Mouse (Mus musculus) urinary bladder, postnatal 10 days (tissue): Measurements from ENCODE around the gene Ccdc113.

Experiments
- DNase-seq: peaks from one replicate; pipeline ENCODE4 v3.0.0; 2022; ENCODE audit warnings: low spot score

Ccdc113 gene

DNA sequence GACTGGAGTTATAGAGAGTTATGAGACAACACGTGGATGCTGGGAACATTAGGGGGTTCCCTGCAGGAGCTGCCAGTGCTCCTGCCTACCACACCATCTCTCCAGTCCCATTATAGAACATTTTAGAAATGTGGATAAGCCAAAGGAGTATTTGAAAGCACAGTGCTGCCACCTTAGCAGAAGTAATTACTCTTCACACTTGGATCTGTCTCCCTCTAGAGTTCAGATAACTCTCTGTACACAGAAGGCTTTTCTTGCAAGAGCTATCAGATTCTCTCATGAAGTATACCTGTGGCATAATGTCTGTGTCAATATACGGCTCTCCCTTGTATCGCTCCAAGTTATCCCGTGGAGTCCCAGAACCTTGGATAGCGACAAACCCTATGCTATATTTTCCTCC, 5.6 kb downstream of the Ccdc113 start:
- no peak for DNase-seq

DNA sequence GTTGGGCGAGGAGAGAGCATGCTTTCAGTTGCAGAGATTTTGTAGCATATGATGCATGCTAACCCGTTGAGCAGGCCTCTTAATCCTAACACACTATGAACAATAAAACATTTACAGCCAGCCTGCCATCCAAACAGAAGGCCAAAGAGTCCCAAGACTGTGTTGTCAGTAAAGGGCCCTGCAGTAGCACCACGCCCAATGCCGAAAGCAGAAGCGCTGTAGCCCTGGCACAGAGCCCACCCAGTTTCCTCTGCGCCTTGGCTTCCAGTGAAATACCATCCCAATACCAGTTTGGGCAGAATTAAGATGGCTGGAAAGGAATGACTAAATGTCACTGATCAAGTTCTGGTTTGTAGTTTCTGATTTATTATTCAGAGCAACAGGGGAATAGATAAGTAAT, 8.3 kb downstream of the Ccdc113 start:
- no peak for DNase-seq

DNA sequence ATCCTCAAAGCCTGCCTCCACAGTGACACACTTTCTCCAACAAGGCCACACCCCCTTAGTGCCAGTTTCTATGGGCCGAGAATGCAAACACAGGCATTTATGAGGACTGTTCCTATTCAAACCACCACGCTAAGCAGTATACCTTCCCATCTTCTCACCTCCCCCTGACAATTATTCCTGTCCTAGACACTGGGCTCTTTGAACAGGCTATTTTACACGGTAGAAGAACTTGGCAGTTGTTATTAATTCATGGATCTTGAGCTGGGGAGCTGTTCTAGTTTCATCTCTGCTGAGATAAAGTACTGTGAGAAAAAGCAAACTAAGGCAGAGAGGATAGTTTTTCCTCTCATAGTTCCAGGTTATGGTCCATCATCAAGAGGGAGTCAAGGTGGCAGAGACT, 9.2 kb downstream of the Ccdc113 start:
- no peak for DNase-seq

DNA sequence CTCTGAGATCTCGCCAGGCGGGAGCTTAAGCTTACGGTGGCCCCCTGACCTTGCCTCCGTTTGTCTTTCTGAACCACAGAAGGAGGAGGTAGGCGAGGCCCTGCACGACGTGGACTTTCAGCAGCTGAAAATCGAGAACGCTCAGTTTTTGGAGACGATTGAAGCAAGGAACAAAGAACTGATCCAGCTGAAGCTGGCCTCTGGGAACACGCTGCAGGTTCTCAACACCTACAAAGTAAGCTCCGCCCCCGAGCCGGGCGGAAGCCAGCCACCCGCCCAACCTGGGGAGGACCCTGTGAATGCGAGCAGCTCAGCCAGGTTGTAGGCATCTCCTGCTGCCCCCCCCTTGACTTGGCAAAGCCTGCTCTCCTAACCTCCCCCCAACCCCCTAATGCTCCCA, 11.9 kb downstream of the Ccdc113 start:
- no peak for DNase-seq

DNA sequence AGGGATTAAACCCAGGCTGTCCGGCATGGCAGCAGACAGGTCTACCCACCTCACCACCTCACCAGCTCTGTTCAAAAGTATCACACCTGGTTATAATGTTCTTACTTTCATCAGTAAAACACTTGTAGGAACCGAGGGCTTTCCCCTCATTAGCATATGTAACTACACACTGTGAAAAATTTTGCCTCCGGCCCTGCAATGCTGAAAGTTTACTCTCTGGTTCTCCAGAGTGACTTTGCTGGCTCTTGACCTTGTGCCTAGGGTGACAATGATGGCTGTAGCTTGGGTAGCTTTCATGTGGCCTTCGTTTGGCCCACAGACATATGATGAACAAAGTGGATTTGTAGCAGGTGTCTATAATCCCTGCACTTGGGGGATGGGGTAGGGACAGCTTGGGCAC, 13.1 kb downstream of the Ccdc113 start:
- DNase-seq: no peak

DNA sequence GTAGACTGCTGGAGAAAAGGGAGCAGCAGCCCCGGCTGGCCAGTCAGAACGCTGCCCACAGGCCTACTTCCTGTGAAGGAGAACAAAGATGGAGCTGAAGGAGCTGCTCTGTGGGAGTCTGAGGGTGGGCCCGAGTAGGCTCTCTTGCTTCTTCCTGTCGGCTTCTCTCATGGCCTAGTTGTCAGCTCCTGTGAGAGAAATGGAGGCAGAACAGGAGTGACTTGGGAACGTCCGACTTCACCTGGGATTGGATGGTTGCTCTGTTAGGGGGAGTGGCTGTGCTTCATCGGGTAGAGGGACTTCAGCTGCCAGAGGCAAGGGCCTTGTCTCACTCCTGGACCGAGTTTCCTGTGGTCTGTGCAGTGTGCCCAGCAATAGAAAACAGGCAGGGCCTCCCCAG, 14.0 kb downstream of the Ccdc113 start:
- no peak for DNase-seq

DNA sequence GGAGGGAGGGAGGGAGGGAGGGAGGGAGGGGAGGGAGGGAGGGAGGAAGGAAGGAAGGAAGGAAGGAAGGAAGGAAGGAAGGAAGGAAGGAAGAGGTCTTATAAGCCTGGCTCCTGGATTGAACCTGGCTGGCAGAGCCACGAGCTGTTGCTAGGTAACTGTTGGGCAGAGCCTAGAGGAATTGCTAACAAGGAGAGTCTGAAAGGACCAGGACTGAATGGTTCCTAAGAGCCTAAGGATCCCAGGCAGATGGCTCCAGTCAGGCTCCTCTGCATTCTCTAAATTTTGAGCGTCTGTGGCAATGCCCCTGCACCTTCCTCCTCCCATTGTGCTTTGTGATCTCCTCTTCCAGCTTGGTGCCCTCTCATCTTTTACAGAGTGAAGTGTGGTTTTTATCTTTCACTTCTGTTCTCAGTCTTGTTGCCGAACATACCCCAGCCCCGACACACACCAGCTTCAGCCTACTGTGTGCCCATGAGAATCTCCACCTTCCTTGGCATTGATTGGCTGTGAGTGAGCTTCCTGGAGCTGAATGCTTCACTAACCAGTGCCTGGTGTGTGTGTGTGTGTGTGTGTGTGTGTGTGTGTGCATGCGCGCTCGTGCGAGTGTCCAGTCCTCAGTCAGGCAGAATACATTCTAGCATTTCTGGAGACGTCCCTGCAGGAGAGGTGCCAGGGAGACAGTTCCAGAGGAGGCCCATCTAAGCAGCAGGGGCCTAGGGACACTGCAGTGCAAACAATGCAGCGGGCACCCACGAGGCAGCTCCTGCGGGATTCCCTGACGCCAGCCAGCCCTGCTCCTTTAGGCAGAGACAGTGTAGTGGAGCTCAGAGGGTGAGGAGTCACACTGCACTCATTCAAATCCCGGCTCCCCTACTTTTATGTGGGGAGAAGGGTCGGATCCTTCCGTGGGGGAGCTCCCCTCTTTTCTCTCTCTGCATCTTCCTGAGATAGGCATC, 16.3 kb downstream of the Ccdc113 start:
- no peak for DNase-seq

DNA sequence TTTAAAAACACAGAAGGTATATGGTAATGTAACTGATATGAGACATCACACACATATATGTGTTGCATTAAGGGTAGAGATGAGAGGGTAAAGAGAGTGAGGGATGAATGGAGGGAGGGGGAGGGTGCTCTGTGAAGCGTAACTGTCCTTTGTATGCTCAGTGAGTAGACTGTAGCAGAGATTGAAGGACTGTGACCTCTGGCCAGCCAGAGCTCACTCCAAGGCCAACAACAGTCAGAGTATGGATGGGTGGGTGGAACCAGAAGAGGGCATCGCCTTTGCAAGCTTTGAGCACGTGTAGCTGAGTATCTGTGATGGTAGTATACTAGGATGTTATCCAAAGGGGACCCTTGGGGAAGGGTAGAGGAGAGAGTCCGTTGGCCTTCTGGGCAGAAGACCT, 17.7 kb downstream of the Ccdc113 start:
- no peak for DNase-seq

DNA sequence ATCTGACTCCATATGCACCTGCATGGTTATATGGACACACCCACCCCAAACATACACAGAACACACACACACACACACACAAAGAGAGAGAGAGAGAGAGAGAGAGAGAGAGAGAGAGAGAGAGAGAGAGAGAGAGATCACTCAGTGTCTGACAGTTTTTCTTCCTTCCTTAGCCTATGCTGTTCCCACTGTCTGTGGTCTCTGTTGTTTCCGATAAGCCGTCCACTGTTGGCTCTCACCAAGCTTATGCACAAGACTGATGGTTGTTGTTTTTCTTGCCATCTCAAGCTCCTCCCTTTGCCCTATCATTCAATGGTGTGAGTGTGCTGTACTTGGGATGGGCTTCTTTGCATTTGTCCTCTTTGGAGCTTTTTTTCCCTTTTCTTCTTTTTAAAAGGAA, 22.1 kb downstream of the Ccdc113 start:
- no peak for DNase-seq

DNA sequence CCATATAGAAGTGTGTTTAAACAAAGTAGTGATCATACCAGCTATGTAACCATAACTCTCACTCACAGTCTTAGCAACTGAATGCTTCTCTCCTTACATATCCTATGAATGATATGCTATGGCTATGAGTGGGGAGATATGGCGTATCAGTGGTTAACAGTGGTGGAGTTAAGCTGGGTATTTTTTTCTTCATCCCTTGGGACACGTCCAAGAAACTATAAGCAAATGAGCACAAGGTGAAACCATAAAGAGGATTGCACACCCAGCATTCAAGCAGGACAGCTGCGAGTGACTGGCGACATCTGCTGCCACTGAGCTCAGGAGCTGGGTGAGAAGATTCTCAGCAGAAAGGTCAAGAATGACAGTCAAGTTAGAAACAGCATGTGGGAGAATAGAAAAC, 32.3 kb downstream of the Ccdc113 start:
- no peak for DNase-seq

DNA sequence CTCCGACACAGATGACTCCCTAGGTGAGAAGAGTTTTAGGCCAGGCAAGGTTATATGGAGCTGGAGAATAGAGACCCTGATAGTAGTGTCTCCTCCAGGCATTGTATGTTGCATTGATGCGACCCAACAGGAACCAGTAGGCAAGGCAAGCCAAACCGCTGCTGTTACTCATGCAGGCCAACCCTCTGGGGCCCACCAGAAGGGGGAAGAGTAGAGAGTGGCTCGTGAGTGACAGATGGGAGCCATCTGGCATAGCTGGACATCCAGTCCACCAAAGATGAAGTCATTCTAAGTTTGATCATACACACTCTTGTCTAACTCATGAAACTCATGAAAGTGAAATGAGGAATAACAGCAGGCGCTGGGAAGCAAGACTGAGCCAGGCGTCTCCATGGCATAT, 32.9 kb downstream of the Ccdc113 start:
- DNase-seq: no peak

DNA sequence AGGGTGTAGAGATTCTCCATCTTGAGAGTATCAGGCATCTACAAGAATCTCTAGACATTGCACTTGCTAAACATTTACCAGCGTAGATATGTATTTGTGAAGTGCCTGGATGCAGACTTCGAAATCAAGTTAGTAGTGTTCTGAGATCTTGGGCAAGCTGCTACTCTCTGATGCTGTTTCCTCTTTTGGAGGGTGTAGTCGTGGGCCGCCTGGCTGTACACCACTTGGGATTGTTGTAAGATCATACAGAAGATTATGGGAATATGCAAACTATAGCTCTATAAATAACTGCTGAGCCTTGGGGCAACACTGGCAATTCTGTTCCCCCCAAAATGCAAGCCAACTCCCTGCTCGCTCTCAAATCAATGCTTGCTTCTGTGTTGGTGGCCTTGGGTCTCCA, 39.3 kb downstream of the Ccdc113 start:
- DNase-seq: no peak

DNA sequence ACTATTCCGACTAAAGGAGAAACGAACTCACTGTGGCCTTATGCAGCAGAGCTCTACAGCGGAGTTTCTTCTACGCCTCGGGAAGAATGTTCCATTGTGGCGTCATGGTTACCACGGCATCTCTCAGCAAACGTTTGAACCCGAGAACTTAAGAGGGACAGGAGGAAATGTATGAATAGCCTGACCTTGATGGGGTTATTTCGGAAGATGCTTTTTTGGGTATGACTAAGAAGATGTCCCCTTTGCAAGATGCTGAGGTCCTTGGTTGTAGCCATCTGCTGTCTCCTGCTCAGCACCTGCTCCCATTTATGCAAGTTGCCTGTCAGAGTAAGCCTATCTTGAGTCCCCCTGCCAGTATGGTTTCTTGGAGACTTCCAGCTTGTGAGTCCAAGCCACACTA, 42.4 kb downstream of the Ccdc113 start, which contains the start of gene Prss54:
Gene Prss54, minus strand, starts transcription at position 101 of the 400 bp plus-strand sequence.
- DNase-seq: no peak

DNA sequence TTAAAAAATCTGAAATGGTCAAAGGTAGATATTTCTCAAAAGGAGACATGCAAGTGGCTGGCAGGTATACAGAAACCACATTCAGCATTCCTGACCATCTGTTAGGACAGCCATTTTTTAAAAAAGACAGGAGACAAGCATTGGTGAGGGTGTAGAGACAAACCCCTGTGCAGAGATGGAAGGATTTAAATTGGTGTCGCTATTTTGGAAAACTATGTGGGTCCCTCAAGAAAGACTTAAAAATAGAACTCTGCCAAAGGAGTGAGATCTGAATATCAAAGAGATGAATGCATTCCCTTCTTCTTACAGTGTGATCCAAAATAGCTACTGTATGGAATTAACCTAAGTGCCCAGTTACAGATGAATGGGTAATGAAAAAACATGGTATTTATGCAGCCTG, 53.5 kb downstream of the Ccdc113 start:
- no peak for DNase-seq

DNA sequence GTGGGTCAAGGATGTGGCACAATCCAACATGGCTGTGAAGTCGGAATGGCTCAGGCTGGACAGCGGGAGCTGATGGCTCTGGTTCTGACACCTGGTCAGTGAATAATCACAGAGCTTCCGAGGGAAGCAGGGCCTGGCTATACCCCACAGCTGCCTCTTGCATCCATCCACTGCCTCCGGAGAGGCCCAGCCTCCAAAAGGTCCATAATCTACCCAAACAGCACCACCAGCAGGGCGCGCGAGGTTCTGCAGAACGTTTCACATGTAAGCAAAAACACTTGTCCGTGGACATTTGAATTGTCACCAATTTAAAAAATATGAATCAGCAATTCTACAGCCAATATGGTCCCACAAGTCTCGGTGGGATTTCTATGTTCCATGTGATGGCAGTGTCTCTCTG, 55.4 kb downstream of the Ccdc113 start:
- no peak for DNase-seq

DNA sequence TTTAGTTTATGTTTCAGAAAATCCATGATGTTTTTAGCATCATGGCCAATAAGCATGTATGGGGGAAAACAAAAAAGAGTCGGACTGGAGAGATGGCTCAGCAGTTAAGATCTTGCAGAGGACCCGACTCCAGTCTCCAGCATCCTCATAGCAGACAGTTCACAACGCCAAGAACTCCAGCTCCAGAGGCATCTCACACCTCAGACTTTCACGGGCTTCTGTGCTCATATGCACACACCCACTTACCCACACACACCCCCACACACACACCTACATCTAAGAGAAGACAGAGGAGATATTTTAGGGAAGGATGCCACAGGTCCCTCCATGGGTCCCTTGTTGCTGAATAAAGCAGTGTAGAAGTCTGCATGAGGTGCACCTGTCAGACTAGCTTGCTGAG, 56.7 kb downstream of the Ccdc113 start:
- no peak for DNase-seq

DNA sequence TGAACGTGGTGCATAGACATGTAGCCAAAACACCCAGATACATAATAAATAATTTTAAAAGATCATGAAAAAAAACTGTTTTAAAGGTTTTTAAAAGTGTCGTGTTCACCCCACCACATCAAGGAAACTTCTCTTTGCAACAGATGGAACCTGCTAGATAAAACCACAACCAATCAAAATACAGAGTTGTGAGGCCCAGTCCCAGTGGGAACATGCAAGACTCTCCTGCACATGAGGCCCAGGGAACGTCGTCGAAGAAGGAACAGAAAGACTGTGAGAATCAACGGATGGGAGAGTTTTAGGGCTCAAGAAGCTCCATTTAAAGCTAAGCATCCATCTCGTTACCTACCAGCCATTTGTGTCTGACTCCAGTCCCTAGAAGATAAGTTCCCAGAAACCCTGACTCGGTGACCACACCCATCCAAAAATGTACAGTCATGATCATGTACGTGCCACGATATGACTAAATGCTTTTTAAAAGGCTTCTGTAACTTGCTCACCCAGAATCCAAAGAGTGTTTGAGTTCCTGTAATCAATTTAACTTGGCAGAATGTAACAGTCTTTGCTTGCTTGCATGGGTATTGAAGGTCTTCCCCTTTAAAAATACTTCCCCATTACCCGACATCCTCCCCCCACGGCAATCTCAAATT, 58.4 kb downstream of the Ccdc113 start:
- DNase-seq: no peak

DNA sequence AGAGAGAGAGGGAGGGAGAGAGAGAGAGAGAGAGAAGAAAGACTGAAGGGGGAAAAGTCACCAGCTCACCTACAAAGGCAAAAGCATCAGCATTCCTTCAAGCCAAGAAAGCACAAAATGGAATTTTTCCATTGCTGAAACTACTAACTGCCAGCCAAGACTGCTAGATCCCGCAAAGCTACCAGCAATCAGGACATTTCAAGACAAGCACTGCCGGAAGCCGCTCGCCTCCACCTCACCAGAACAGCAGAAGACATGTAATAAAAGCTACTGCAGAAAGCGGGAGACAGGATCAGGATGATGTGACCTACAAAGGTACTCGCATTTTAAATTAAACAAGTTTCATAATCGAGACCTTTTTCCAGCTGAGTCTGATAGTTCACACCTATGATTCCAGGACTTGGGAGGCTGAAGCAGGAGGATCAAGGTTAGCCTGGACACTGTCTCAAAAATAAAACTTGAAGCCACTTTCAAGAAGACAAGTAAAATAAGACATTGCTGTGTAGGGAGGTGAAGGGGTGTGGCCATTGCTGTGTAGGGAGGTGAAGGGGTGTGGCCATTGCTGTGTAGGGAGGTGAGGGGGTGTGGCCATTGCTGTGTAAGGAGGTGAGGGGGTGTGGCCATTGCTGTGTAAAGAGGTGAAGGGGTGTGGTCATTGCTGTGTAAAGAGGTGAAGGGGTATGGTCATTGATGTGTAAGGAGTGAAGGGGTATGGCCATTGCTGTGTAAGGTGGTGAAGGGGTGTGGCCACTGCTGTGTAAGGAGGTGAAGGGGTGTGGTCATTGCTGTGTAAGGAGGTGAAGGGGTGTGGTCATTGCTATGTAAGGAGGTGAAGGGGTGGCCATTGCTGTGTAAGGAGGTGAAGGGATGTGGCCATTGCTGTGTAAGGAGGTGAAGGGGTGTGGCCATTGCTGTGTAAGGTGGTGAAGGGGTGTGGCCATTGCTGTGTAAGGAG, 59.8 kb downstream of the Ccdc113 start:
- no peak for DNase-seq

DNA sequence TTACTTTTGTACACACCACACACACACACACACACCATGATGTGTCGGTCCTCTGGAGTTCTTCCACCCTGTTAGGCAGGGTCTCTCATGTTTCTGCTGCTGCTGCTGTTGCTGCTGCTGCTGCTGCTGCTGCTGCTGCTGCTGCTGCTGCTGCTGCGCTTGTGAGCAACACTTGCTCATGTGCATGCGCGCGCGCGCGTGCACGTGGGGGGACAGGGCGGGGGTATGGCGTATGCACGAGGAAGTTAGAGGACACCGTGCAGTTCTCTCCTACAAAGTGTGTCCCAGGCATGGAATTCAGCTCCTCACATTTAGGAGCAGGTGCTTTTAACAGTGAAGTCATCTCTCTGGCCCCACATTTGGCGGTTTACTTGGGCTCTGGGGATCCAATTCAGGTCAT, 61.2 kb downstream of the Ccdc113 start:
- no peak for DNase-seq

DNA sequence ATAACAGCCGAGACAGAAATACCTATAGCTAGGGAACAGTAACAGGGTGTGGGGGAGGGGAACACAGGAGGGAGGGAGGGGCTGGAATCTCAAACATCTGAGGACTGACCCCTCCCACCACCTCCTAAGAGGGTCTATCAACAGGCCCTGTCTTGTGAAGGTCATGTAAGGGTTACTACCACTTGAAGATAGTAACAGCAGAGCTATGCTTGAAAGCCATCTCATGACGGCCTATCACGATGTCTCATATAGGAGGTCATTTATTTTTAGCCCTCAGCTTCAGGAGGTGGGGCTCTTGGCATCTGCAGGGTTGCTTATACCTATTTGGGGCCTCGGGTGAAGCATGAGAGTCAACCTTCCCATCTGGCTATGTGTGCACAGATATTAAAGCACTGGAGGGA, 63.0 kb downstream of the Ccdc113 start:
- no peak for DNase-seq

DNA sequence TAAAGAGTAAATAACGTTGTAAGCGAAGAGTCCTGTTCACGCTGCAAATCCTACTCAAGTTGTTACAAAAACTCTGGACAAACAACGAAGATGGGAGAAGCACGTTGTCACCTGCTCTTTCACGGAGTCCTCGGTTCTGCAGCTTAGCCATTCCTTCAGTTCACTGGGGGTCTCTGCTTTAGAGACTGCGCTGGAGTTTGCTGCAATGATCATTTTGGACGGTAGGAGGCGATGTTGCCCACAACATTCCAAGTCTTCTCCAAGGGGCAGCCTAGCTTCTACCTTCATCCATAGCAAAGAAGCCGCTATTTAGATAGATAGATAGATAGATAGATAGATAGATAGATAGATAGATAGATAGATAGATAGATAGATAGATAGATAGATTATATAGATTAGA, 66.0 kb downstream of the Ccdc113 start:
- DNase-seq: no peak

DNA sequence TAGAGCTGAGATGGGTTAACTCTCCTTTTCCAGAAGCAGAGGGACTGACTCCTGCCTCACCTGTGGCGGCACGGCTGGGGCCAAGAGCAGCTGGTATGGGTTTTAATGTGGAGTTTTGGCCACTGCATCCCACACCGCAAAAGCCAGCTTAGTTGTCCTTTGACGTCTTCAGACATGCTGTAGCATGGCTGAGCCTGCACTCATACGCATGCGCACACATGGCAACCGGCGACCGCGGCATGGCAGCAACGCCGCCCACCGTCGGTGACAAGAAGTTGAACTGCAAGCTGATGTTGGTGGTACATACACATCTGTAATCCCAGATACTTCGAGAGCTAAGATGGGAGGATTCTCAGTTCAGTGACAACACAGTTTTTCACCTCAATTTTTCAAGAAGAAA, 67.4 kb downstream of the Ccdc113 start:
- DNase-seq: no peak
